Mouse (Mus musculus) gastrocnemius, postnatal 36 days (tissue): ENCODE data around the gene Top3a. TPM values are rescaled to one million over a fixed set of nuclear protein-coding genes. Genes with fewer than 3 reads are reported as not detected.

Experiments used
- DNase-seq, 2 experiments: peaks; one replicate each; pipeline ENCODE4 v3.0.0; 2022
- intact Hi-C: fragments of 180-260 bp; cut with DNase I; formaldehyde crosslinking; loops from one replicate; pipeline ENCODE4 v1.15.1; 2025
- microRNA-seq, 2 experiments: library from miRNA; unstranded; fragments of <30 nt; microRNA quantifications; one replicate each; pipeline ENCODE4 v1.2.0; 2021
- total RNA-seq, 2 experiments: library from RNA; stranded (reverse); gene quantifications; 2 replicates each; pipeline ENCODE4 v1.2.3; 2021

The Top3a gene
- total RNA-seq, 2 experiments from 2014 or later, result 3.2 to 4.5 TPM

GRCm38 (mm10) chr11:60698806-60699523 lies 78.2 kb downstream of the Top3a start:
- intact Hi-C loops, result loop anchor here (2.0 to 5.0 kb wide), 2 partner anchors 78 to 130 kb away; partner anchors contain the start of genes Smcr8 and Top3a
- DNase-seq, result peak; percentile 69 to 75

- intact Hi-C loops, result loop anchor here (5.0 kb wide), 1 partner anchor 80 kb away; the partner anchor contains the start of genes Smcr8 and Top3a
- DNase-seq, result no peak
These were observed 79.6 kb downstream of the Top3a start for GRCm38 (mm10) chr11:60697561-60697960.

- intact Hi-C loops, result loop anchor here (5.0 kb wide), 1 partner anchor 81 kb away; the partner anchor contains the start of genes Smcr8 and Top3a
These were observed 81.0 kb downstream of the Top3a start for GRCm38 (mm10) chr11:60696165-60696564.

More at GRCm38 (mm10) chr11:60696165-60696564, 81.0 kb downstream of the Top3a start:
- DNase-seq, result no peak

Small RNAs within 50 kb of the gene (microRNA-seq; reads per million reads assigned to microRNA genes)
- gene Mir5100, result 1.5 to 1.8 reads per million in 2 experiments

Other genes with a start within 250 kb of the Top3a start
- gene Alkbh5, start 241.0 kb downstream of the Top3a start, total RNA-seq, result 100 to 1,000 TPM; 107 TPM
- 1 to 10 TPM; 8.2 to 8.5 TPM for gene Llgl1, start 77.6 kb downstream of the Top3a start, total RNA-seq
- 10 to 100 TPM; 91.5 to 95.2 TPM for gene Flii, start 50.1 kb downstream of the Top3a start, total RNA-seq
- 10 to 100 TPM; 70.1 to 91.0 TPM for gene Mief2, start 49.0 kb downstream of the Top3a start, total RNA-seq
- gene Smcr8, start 159 bp upstream of the Top3a start, total RNA-seq, result 10 to 100 TPM; 12.6 to 19.2 TPM
- gene Shmt1, start 34.4 kb upstream of the Top3a start, total RNA-seq, result 10 to 100 TPM; 12.9 to 13.6 TPM
- 10 to 100 TPM; 19.1 to 21.1 TPM for gene Dhrs7b, start 53.3 kb upstream of the Top3a start, total RNA-seq
- gene Tmem11, start 101.9 kb upstream of the Top3a start, total RNA-seq, result 10 to 100 TPM; 37.7 to 41.3 TPM
- 1 to 10 TPM; 6.8 to 9.6 TPM for gene Natd1, start 137.4 kb upstream of the Top3a start, total RNA-seq
- 100 to 1,000 TPM; 172 to 192 TPM for gene Map2k3, start 154.7 kb upstream of the Top3a start, total RNA-seq
- 10 to 100 TPM; 56.1 to 69.0 TPM for gene Kcnj12, start 245.2 kb upstream of the Top3a start, total RNA-seq